Mouse (Mus musculus): Measurements from ENCODE around the gene Gm17651.

The Gm17651 gene

GRCm38 (mm10) chr3:97674644-97675110 lies at the start of gene Gm17651:
Gene Gm17651 (minus strand): TSS chr3:97674694.
- no peak for DNase-seq (ENCODE audit: low read depth, low spot score)

- DNase-seq (ENCODE audit: low read depth, low spot score), result no peak
Measured at GRCm38 (mm10) chr3:97719116-97719515, 44.6 kb upstream of the Gm17651 start.

DNA sequence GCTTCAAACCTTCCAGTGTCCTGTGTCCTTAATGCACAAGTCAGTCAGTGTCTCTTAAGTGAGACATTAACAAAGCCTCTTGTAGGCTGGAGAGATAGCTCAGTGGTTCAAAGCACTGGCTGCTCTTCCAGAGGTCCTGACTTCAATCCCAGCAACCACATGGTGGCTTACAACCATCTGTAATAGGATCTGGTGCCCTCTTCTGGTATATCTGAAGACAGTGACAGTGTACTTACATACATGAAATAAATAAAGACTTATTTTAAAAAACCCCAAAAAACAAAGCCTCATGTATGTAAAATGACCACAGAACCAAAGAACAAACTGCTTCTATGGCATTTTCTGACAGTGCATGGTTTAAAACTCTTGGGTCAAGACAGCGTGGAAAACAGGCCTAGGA lies 41.4 kb upstream of the Gm17651 start:
- DNase-seq (ENCODE audit: low read depth, low spot score), result no peak

- DNase-seq (ENCODE audit: low read depth, low spot score), result no peak
Measured at GRCm38 (mm10) chr3:97710881-97711280, 36.4 kb upstream of the Gm17651 start.

DNA sequence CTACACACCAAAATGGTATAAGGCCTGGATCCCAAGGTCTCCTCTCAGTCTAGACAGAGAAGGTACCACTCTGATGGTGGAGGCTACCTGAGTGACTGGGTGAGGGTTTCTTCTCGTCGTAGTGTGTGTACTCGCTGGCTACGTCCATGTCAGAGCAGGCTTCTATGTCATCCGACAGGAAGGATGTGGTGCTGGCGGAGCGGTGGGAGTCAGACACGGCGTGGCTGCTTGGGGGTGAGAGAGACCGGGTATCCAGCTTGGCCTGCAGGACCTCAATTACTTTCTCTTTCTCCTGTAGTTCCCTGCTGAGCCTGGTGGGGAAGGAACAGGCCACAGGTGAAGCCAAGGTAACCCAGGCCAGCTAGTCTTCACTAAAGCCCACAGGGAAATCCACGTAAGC lies 35.6 kb upstream of the Gm17651 start:
- DNase-seq (ENCODE audit: low read depth, low spot score), result no peak

DNA sequence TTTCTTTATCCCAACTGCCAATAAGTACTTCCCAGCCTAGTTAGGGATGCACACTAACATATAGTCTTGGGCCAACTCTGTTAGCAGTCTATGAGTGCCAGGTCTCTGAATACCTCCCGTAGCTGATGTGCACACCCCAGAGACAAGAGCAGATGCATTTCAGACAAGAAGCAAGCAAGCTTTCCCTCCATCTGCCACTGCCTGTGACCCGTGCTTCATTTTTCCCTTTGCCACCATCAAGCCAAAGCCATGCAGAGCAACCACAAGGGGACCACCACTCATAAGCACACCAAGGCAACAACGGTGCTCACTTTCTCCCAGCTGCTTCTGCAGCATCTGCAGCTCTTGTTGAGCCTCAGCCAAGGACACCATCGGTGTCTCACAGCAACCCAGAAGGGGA lies 32.1 kb upstream of the Gm17651 start:
- DNase-seq (ENCODE audit: low read depth, low spot score), result no peak

DNA sequence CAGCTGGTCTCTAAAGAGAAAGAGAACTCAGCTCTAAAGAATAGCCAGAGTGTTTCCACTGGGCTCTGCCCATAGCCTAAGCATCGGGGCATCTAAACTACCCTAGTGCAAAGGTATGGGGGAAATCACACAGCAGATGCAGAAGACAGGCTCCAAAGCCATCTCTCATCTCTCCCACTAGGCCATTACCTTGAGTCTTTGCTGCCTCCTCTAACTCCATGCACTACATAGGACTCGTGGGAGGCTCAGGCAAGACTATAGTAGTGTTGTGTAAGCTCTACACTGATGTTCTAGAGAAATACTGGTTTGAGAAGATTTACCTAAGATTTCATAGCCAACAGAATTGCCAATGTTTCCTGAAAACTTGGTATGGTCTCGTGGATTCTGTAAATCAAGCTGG lies 31.0 kb upstream of the Gm17651 start:
- DNase-seq (ENCODE audit: low read depth, low spot score), result no peak

GRCm38 (mm10) chr3:97702448-97703080 lies 28.1 kb upstream of the Gm17651 start:
- DNase-seq (ENCODE audit: low read depth, low spot score), result no peak

DNA sequence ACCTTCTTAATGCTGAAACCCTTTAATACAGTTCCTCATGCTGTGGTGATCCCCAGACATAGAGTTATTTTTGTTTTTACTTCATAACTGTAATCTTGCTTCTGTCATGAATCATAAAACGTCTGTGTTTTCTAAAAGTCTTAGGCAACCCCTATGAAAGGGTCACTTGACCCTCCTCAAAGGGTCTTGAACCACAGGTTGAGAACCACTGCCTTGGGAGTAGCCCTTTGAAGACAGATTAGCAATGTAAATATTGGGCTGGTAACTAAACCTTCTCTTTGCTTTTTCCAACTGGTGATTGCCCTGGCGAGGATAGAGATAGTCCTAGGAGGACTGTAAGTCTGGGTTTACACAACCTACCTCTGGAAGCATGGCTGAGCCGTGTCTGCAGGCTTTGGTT lies 26.7 kb upstream of the Gm17651 start:
- no peak for DNase-seq (ENCODE audit: low read depth, low spot score)

DNA sequence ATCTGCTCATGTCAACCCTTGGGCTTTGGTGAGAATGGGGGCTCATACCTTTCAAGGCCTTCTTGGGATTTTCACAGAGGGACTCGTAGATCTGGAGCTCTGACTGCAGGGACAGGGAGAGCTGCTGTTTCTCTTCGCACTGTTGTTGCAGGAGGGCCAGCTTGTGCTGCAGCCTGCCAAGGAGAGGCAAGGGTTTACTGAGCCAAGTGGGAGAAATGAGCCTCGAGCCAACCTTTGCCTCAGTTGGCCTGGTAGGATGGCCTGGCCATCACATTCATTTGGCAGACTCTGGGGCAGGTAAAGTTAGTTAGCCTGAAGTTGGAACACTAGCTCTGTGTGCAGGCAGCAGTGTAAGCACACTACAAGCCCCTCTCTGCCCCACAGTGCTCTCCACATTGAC lies 24.6 kb upstream of the Gm17651 start:
- DNase-seq (ENCODE audit: low read depth, low spot score), result no peak

DNA sequence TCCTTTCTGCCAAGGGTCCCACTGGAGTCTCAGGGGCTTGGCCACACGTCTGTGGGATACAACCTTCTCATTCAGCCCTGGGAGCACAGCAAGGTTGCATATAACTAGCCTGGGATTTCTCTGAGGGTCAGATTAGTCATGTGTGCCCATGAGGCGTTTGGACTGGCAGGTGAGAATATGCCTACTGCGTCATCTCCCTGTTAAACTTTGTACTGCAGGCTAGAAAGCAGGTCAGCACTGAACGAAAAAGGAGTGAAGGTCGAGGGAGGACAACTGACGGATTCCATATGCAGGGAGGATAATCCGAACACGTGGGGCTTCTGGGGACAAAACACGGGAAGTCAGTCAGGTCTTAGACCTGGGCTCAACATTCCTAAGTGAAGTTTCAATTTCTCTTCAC lies 22.8 kb upstream of the Gm17651 start:
- DNase-seq (ENCODE audit: low read depth, low spot score), result no peak

DNA sequence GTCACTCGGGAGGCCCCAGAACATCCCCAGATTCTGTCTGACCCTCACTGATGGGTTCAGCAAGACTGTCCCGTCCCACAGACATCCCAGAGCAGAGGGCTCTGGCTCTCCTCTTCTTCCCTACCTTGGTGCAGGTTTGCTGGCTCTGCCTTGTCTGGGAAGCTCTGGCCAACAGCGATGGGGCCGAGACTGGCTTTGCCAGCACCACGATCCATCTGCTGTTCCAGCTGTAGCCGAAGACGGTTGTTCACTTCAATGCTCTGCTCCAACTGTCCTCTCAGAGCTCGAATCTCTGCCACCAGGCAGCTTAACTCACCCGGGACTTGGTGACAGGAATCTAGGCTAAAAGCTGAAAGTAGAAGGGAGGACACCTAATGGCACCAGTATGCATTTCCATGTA lies 22.4 kb upstream of the Gm17651 start:
- DNase-seq (ENCODE audit: low read depth, low spot score), result no peak

- no peak for DNase-seq (ENCODE audit: low read depth, low spot score)
Measured at GRCm38 (mm10) chr3:97693806-97694205, 19.3 kb upstream of the Gm17651 start.

GRCm38 (mm10) chr3:97691443-97692017 lies 17.0 kb upstream of the Gm17651 start:
- DNase-seq (ENCODE audit: low read depth, low spot score), result no peak

GRCm38 (mm10) chr3:97690590-97690989 lies 16.1 kb upstream of the Gm17651 start:
- no peak for DNase-seq (ENCODE audit: low read depth, low spot score)

DNA sequence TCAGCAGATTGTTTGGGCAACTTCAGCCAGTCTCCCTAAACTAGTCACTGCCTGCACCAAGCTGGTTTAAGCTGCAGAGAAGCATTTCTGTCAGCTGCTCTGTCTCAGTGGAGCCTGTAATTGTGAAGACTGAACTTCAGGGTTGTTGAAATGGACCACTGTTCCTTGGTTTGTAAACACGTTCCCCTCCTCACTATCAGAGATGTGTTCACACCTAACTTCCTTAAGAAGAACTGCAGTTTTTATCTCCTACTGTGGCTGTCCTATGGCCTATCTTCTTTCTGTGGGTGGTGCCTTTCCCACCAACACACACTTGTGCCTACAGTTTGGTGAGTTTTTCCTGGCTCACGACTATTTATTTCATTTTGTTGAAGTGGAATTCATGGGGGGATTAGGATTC lies 14.8 kb upstream of the Gm17651 start:
- DNase-seq (ENCODE audit: low read depth, low spot score), result no peak

DNA sequence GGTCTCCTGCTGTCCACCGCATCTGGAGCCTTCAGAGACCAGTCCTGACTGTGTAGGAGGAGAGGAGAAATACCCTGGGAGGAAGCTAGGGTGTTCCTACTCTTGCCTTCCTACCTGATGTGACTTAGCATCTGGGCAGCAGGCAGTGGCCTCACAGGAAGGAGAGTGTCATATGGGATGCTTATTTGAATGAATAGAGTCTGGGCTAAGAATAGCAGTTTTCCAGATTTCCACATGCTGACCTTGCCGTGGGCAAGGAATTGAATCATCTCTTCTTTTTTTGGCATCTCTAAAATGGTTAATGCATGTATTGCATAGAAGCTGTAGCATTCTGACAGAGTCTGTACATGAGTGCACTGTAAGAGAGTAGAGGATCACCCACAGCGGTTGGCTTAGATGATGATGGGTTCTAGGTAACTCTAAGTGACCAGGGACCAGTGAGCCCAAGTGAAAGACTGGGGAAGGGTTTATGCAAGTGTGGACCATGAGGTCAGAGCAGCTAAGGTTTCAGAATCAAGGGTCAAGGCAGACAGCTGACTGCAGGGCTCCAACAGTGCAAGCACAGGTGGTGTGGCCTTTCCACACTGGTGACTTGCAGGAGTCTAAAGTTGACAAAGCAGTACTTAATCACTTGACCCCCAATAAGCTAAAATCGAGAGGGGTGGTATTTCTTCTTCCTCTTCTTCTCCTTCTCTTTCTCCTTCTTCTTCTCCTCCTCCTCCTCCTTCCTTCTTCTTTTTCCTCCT lies 12.1 kb upstream of the Gm17651 start:
- no peak for DNase-seq (ENCODE audit: low read depth, low spot score)

DNA sequence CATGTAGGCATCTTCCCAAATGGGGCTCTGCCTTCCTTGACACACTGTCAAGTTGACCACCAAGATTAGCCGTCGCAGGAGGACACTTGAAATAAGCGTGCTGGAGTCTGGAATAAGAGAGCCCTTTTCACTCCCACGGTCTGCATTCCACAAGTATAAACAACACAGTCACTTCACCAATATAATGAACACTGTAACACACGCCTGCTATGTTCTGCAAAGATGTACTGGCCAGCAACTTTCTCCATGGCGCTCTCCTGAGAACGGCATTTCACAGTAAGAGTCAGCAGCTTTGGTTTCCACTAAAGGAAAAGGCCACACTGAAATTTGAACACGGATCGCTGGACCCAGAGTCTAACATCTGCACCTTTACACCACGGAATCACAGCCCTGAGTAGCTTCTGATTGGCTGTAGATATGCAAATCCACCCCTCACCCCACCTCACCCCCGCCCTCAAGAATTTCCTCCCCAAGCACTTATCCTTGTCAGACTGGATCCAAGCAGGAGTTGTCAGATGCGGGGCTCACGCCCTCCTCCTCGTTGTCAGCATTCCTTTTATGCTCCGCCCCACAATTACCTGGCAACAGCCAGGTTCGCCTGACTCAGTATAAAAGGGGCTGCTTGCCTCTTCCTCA lies 9.2 kb upstream of the Gm17651 start:
- DNase-seq (ENCODE audit: low read depth, low spot score), result no peak

DNA sequence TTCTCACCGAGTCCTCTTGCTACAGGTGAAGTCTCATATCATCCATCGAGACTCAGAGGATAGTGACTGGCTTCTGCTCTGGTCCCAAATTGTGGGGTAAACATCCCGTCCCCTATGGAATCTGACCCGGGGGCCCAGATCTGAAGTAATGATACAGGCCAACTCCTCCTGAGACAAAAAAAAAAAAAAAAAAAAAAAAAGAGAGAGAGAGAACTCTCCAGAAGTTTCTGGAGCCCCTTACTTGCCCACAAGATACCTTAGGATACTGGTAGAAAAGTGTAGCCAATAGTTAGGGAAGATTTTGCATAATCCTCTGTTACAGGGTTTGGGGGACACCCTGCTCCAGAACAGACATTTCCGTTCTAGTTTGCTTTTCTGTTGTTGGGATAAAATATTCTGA lies 8.1 kb upstream of the Gm17651 start:
- no peak for DNase-seq (ENCODE audit: low read depth, low spot score)

- no peak for DNase-seq (ENCODE audit: low read depth, low spot score)
Measured at GRCm38 (mm10) chr3:97682159-97682502, 7.6 kb upstream of the Gm17651 start.

DNA sequence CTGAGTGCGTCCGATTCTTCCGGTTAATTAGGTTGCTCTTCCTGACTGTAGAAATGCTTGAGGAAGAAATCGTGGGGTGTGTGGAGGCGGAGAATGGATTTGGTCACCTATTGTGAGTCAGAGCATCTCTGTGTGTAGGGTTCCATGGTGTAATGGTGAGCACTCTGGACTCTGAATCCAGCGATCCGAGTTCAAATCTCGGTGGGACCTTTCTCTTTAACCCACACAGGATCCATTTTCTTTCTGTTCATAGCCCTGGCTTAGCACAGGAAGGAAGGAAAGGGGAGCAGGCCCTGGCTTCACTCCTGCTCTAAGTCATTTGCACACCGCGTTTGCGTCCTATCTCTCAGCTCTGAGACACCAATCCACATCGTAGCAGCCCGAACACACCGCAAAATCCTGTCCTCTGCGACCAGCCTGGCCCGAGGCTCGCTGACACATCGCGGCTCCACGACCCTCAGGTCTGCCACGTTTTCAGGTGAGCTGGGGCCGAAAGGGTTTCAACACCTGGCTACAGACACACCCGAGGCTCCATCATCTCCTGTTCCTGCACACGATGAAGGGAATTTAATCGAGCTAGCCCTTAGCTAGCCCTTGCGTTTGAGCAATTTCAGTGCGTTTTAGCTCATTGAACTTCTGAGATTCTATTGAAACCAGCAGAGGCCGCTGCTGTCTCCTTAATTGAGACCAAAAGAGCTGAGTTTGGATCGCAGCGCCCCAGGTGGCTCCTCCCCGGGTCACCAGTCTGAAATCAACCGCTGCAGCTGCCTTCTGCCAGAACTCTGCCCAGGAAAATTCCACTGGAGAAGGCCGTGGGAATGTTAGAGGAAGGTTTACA lies 7.0 kb upstream of the Gm17651 start:
- DNase-seq (ENCODE audit: low read depth, low spot score), result no peak
